Mouse (Mus musculus) MEL (cell line): ENCODE data around the gene Calm3.

Experiments used
- CTCF ChIP-seq, 3 experiments: IDR thresholded peaks in 2 of 3; conservative IDR thresholded peaks in 1 of 3; 2 replicates each; pipeline ENCODE4 v1.5.1; 2011 to 2012; ENCODE audit warnings: low read length in 3 of 3, low read depth in 2 of 3, mild to moderate bottlenecking in 2 of 3, improper control_type of control experiment in 1 of 3, inconsistent platforms in 1 of 3, mixed read lengths in 1 of 3, moderate library complexity in 1 of 3; ENCODE audit not compliant: control insufficient read depth in 1 of 3, insufficient read depth in 1 of 3, poor library complexity in 1 of 3, severe bottlenecking in 1 of 3
- E2F4 ChIP-seq: IDR thresholded peaks from 2 replicates; pipeline ENCODE4 v1.6.1; 2011; ENCODE audit warnings: low read depth, low read length, improper control_type of control experiment, borderline replicate concordance
- EP300 ChIP-seq, 2 experiments: IDR thresholded peaks; 2 replicates each; pipeline ENCODE4 v1.6.1; 2011; ENCODE audit warnings: improper control_type of control experiment in 2 of 2, low read length in 2 of 2, low read depth in 1 of 2, mild to moderate bottlenecking in 1 of 2
- HCFC1 ChIP-seq: IDR thresholded peaks from 2 replicates; pipeline ENCODE4 v1.6.1; 2012; ENCODE audit warnings: low read depth, mild to moderate bottlenecking, inconsistent platforms, low read length, improper control_type of control experiment, moderate library complexity
- POLR2A ChIP-seq, 2 experiments: IDR thresholded peaks; 2 replicates each; pipeline ENCODE4 v1.6.1; 2011 to 2012; ENCODE audit warnings: low read length in 2 of 2, mild to moderate bottlenecking in 2 of 2, control low read depth in 1 of 2, improper control_type of control experiment in 1 of 2, low read depth in 1 of 2, moderate library complexity in 1 of 2; ENCODE audit not compliant: control insufficient read depth in 1 of 2, insufficient read depth in 1 of 2, poor library complexity in 1 of 2
- POLR2AphosphoS2 ChIP-seq: IDR thresholded peaks from 2 replicates; pipeline ENCODE4 v1.6.1; 2011; ENCODE audit warnings: low read length, improper control_type of control experiment
- RAD21 ChIP-seq: IDR thresholded peaks from 2 replicates; pipeline ENCODE4 v1.6.1; 2011; ENCODE audit warnings: mild to moderate bottlenecking, low read depth, low read length, improper control_type of control experiment
- RCOR1 ChIP-seq: IDR thresholded peaks from 2 replicates; pipeline ENCODE4 v1.6.1; 2012; ENCODE audit warnings: low read depth, mild to moderate bottlenecking, inconsistent platforms, low read length, improper control_type of control experiment
- SMC3 ChIP-seq: IDR thresholded peaks from 2 replicates; pipeline ENCODE4 v1.6.1; 2011; ENCODE audit warnings: low read depth, low read length, improper control_type of control experiment
- USF2 ChIP-seq, 2 experiments: IDR thresholded peaks; 2 replicates each; pipeline ENCODE4 v1.6.1; 2011 to 2012; ENCODE audit warnings: improper control_type of control experiment in 2 of 2, low read length in 2 of 2, borderline replicate concordance in 1 of 2, inconsistent platforms in 1 of 2, low read depth in 1 of 2, mild to moderate bottlenecking in 1 of 2; ENCODE audit not compliant: insufficient read depth in 1 of 2
- ZMIZ1 ChIP-seq: IDR thresholded peaks from 2 replicates; pipeline ENCODE4 v1.6.1; 2012; ENCODE audit warnings: low read depth, mild to moderate bottlenecking, inconsistent platforms, low read length, improper control_type of control experiment, moderate library complexity

DNA sequence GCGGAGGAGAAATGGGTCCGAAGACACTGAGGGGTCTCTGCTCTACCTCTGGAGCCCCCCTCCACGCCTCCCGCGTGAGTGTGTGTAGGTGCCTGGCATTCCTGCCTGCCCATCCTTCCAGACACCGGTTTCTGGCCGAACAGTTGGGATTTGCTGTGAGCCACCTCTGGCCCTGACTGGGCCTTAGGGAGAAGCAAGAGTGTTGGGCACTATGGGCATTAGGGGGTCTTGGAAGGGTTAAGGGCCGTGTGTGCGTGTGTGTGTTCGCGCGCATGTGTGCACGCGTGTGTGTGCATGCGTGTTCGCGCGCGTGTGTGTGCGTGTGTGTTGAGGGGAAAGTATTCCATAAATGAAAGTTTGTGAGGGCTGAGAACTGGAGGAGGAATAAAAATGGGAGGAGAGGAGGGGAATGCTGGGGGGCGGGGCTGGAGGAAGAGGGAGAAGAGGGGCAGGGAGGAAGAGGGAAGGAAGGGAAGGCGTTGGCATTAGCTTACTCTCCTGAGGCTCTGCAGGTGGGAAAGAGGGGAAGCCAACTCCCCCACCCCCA, 23.5 kb upstream of the Calm3 start:
- no peak for TF ChIP-seq HCFC1
- no peak for TF ChIP-seq EP300 (IDR thresholded peaks at IDR 0.05; ENCODE audit: low read depth in 1 of 2, low read length in 2 of 2)
- no peak for TF ChIP-seq RAD21
- TF ChIP-seq POLR2A (IDR thresholded peaks at IDR 0.05; ENCODE audit: control insufficient read depth in 1 of 2, insufficient read depth in 1 of 2, low read depth in 1 of 2, low read length in 2 of 2, poor library complexity in 1 of 2) = no peak
- TF ChIP-seq SMC3 = no peak
- no peak for TF ChIP-seq RCOR1
- TF ChIP-seq USF2 (IDR thresholded peaks at IDR 0.05; ENCODE audit: borderline replicate concordance in 1 of 2, insufficient read depth in 1 of 2, low read depth in 1 of 2, low read length in 2 of 2) = no peak
- no peak for TF ChIP-seq CTCF (IDR thresholded peaks at IDR 0.05 in 2 of 3, conservative IDR thresholded peaks at IDR 0.05 in 1 of 3; ENCODE audit: control insufficient read depth in 1 of 3, insufficient read depth in 1 of 3, low read depth in 2 of 3, low read length in 3 of 3, poor library complexity in 1 of 3, severe bottlenecking in 1 of 3)
- TF ChIP-seq POLR2AphosphoS2 = no peak
- TF ChIP-seq E2F4 = no peak
- TF ChIP-seq ZMIZ1 = no peak
